In genomic region chr4:105110684-105111035, GRCm38 (mm10) we compare ENCODE assay signal across 8 mouse cellular contexts. TPM values are rescaled to one million over a fixed set of nuclear protein-coding genes. Genes with fewer than 3 reads are reported as not detected.
A peak's percentile ranks its signal among the peaks of the same experiment; 100 is the strongest.
DNase-seq lines count a peak whose midpoint lies in the region; ATAC-seq and TF ChIP-seq lines count a peak whose summit lies in the region.

No protein-coding gene starts in this region.

- no peaks in the 10 kb centered on the region for H3K36me3 ChIP-seq in heart, embryonic 15.5 days
- H3K36me3 ChIP-seq in forebrain, postnatal 0 days (ENCODE audit: insufficient read depth) = no peaks in the 10 kb centered on the region
- no peaks in the 10 kb centered on the region for H3K36me3 ChIP-seq in midbrain, embryonic 12.5 days

- no peaks in the 10 kb centered on the region for H3K9me3 ChIP-seq in heart, embryonic 15.5 days (replicated peaks)
- no peaks in the 10 kb centered on the region for H3K9me3 ChIP-seq in forebrain, postnatal 0 days (ENCODE audit: low read length)
- no peaks in the 10 kb centered on the region for H3K9me3 ChIP-seq in midbrain, embryonic 12.5 days

- peak overlapping the region; percentile 73 for H3K9ac ChIP-seq in heart, embryonic 15.5 days
- peak overlapping the region; percentile 95 for H3K9ac ChIP-seq in forebrain, postnatal 0 days
- peak overlapping the region; percentile 82; the same call in 1 of the 2 replicates for H3K9ac ChIP-seq in midbrain, embryonic 12.5 days (replicated peaks)

- WGBS in heart, embryonic 15.5 days = 52% methylated on average over 4 of the region's 4 CpGs
- 59% methylated on average over 4 of the region's 4 CpGs for WGBS in forebrain, postnatal 0 days
- 57% methylated on average over 4 of the region's 4 CpGs for WGBS in midbrain, embryonic 12.5 days

- H3K27me3 ChIP-seq in heart, embryonic 15.5 days = no peaks in the 10 kb centered on the region
- no peaks in the 10 kb centered on the region for H3K27me3 ChIP-seq in forebrain, postnatal 0 days (ENCODE audit: insufficient read depth, low read length)
- H3K27me3 ChIP-seq in midbrain, embryonic 12.5 days = peaks cover 7% of the 10 kb centered on the region; the same call in 1 of the 2 replicates

- peak overlapping the region; percentile 79 for H3K4me2 ChIP-seq in heart, embryonic 15.5 days
- peak overlapping the region; percentile 92 for H3K4me2 ChIP-seq in forebrain, postnatal 0 days (ENCODE audit: low read depth)
- peak overlapping the region; percentile 92 for H3K4me2 ChIP-seq in midbrain, embryonic 12.5 days (replicated peaks)

- ATAC-seq in heart, embryonic 15.5 days (replicated peaks; ENCODE audit: insufficient number of reproducible peaks, insufficient read depth, low FRiP score, low read depth) = no peak
- no peak for ATAC-seq in forebrain, postnatal 0 days
- ATAC-seq in midbrain, embryonic 12.5 days (ENCODE audit: low FRiP score, low read depth) = no peak
- ATAC-seq in granulocyte monocyte progenitor cell, adult 5-6 weeks (replicated peaks; ENCODE audit: poor library complexity, severe bottlenecking) = no peak

- H3K4me1 ChIP-seq in heart, embryonic 15.5 days (replicated peaks) = peaks cover 10% of the 10 kb centered on the region
- H3K4me1 ChIP-seq in forebrain, postnatal 0 days (ENCODE audit: insufficient read depth) = peaks cover 8% of the 10 kb centered on the region
- peaks cover 15% of the 10 kb centered on the region; the same call in 1 of the 2 replicates for H3K4me1 ChIP-seq in midbrain, embryonic 12.5 days

- no peak for DNase-seq in heart, adult 18-20 months
- DNase-seq in cerebellum, adult 9-11 months = peak; percentile 66
- DNase-seq in forebrain, postnatal 0 days = no peak
- DNase-seq in urinary bladder, adult 2 months (ENCODE audit: low spot score) = no peak
- DNase-seq in lung, postnatal 10 days = no peak

- TF ChIP-seq CTCF in forebrain, postnatal 0 days (IDR thresholded peaks at IDR 0.05; ENCODE audit: low read depth) = no peak

- peak overlapping the region; percentile 64 for H3K4me3 ChIP-seq in heart, embryonic 15.5 days
- peak overlapping the region; percentile 85 for H3K4me3 ChIP-seq in forebrain, postnatal 0 days (ENCODE audit: low read depth, low read length)
- H3K4me3 ChIP-seq in midbrain, embryonic 12.5 days = peak overlapping the region; percentile 77

- peak overlapping the region; percentile 94 for H3K27ac ChIP-seq in heart, embryonic 15.5 days
- H3K27ac ChIP-seq in forebrain, postnatal 0 days (ENCODE audit: low read depth, low read length) = peak overlapping the region; percentile 90
- 0 out of 2 replicates have a peak overlapping the region, but pooled peaks have one; percentile 65 for H3K27ac ChIP-seq in midbrain, embryonic 12.5 days (replicated peaks)

RNA-seq across cellular contexts. Expression of gene Prkaa2, which starts 1.0 kb away (rescaled TPM):
- 39.2 and 46.6 TPM in 2 replicates for polyA plus RNA-seq in heart, embryonic 15.5 days (2015; fragmentation: Nextera tagmentation; extraction: Ambion mirVana)
- 10 to 100 TPM; 80.1 to 83.8 TPM for total RNA-seq in heart, adult 18-20 months (2021)
- 24.2 and 29.1 TPM in 2 replicates for total RNA-seq in forebrain, postnatal 0 days (2014; rRNA removed)
- polyA plus RNA-seq in forebrain, postnatal 0 days (2015; fragmentation: Nextera tagmentation; extraction: Ambion mirVana) = 10.6 and 14.5 TPM in 2 replicates
- 6.2 TPM in 2 replicates for polyA plus RNA-seq in midbrain, embryonic 12.5 days (2016; fragmentation: Nextera tagmentation; extraction: Ambion mirVana)
- total RNA-seq in granulocyte monocyte progenitor cell, adult 5-6 weeks (2014; fragmentation: Nextera tagmentation) = 0.43 TPM in 1 of 2 replicates, not detected in the other
- total RNA-seq in granulocyte monocyte progenitor cell, adult 5-6 weeks (2017) = 0.04 and 0.05 TPM in 2 replicates
- polyA plus RNA-seq in urinary bladder, adult 2 months (2012; rRNA removed) = 18.4 and 21.2 TPM in 2 replicates

RNA-seq across cellular contexts. Expression of gene Plpp3, which starts 46.5 kb away (rescaled TPM):
- polyA plus RNA-seq in heart, embryonic 15.5 days (2015; fragmentation: Nextera tagmentation; extraction: Ambion mirVana) = 35.0 and 40.4 TPM in 2 replicates
- total RNA-seq in heart, adult 18-20 months (2021) = 10 to 100 TPM; 56.4 to 57.5 TPM
- total RNA-seq in forebrain, postnatal 0 days (2014; rRNA removed) = 64.8 and 87.3 TPM in 2 replicates
- polyA plus RNA-seq in forebrain, postnatal 0 days (2015; fragmentation: Nextera tagmentation; extraction: Ambion mirVana) = 82.8 and 117 TPM in 2 replicates
- polyA plus RNA-seq in midbrain, embryonic 12.5 days (2016; fragmentation: Nextera tagmentation; extraction: Ambion mirVana) = 57.7 and 66.4 TPM in 2 replicates
- not detected in 2 replicates for total RNA-seq in granulocyte monocyte progenitor cell, adult 5-6 weeks (2014; fragmentation: Nextera tagmentation)
- not detected in 2 replicates for total RNA-seq in granulocyte monocyte progenitor cell, adult 5-6 weeks (2017)
- 165 and 174 TPM in 2 replicates for polyA plus RNA-seq in urinary bladder, adult 2 months (2012; rRNA removed)
